Mouse (Mus musculus) small intestine, adult 2 months (tissue): ENCODE results near the gene Grk3. TPM values are rescaled to one million over a fixed set of nuclear protein-coding genes. Genes with fewer than 3 reads are reported as not detected.

Experiments used
- H3K27ac ChIP-seq: fragments of 200-500 bp; 2 replicates; pipeline ENCODE4 v1.5.1; 2012; ENCODE audit warnings: low read depth, low read length, control low read depth, inconsistent platforms; ENCODE audit not compliant: insufficient read depth
- H3K27me3 ChIP-seq: fragments of 200-500 bp; 2 replicates; pipeline ENCODE4 v1.6.1; 2012; ENCODE audit warnings: mild to moderate bottlenecking, moderate library complexity, low read length, inconsistent platforms; ENCODE audit not compliant: control insufficient read depth, insufficient read depth
- H3K36me3 ChIP-seq: fragments of 200-500 bp; 2 replicates; pipeline ENCODE4 v1.6.1; 2012; ENCODE audit warnings: mild to moderate bottlenecking, low read length, control low read depth, inconsistent platforms; ENCODE audit not compliant: control insufficient read depth, insufficient read depth
- H3K4me1 ChIP-seq: fragments of 200-500 bp; 2 replicates; pipeline ENCODE4 v1.6.1; 2012; ENCODE audit warnings: low read length, inconsistent platforms, mixed read lengths; ENCODE audit not compliant: control insufficient read depth, insufficient read depth, insufficient read length
- H3K4me3 ChIP-seq: fragments of 200-500 bp; 2 replicates; pipeline ENCODE4 v1.5.1; 2012; ENCODE audit warnings: low read depth, mild to moderate bottlenecking, control low read depth, inconsistent platforms, low read length, moderate library complexity
- CTCF ChIP-seq: fragments of 200-500 bp; IDR thresholded peaks from 2 replicates; pipeline ENCODE4 v1.5.1; 2012; ENCODE audit warnings: low read depth, mild to moderate bottlenecking, control low read depth, inconsistent platforms, low read length, moderate library complexity, mixed read lengths; ENCODE audit not compliant: insufficient replicate concordance, insufficient read length; ENCODE audit errors: extremely low read depth
- POLR2A ChIP-seq: fragments of 200-500 bp; IDR thresholded peaks from 2 replicates; pipeline ENCODE4 v1.6.1; 2012; ENCODE audit warnings: low read depth, mild to moderate bottlenecking, control low read depth, inconsistent platforms, low read length, moderate library complexity
- WGBS: fragments of 180-500 bp; shearing (Covaris S2); methylation state at CpG from one replicate; pipeline ENCODE4 v1.1.7; 2018; 5-methylcytosine and 5-hydroxymethylcytosine counted together
- polyA plus RNA-seq: library from polyadenylated mRNA; depleted of rRNA; stranded (reverse); fragments of >200 nt; gene quantifications from 2 replicates; pipeline ENCODE4 v1.2.3, GENCODE M21; 2012

The Grk3 gene
- polyA plus RNA-seq, 1 experiment, result 4.4 TPM

DNA sequence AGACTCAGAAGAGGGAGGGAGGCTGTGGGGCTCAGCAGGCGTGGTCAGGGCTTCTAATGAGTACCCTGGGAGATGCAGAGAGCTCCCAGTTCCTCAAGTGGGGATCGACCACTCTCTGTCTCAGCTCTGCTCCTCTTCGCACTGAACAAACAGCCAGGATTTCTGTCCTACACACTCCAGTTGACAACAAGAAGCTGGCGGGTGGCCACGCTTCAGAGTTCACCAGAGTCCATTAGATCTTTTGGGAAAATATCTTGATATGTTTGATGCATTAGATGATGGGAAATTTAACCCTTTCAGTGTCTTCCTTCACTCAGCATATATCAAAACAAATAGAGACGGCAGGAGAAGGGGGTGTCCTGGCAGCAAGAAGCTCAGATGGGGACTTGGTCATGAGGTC, 53.4 kb downstream of the Grk3 start:
- Histone ChIP-seq H3K27ac (peak overlapping the region; percentile 44; the same call in 1 of the 2 replicates), H3K4me3 (no peak overlapping the region), H3K4me1 (peaks cover 3% of the 10 kb centered on the region; the same call in 1 of the 2 replicates), H3K36me3 (peaks cover 3% of the 10 kb centered on the region), H3K27me3 (no peaks in the 10 kb centered on the region)
- 75% methylated on average over 6 of the region's 6 CpGs for WGBS
- no peak for TF ChIP-seq CTCF
- no peak for TF ChIP-seq POLR2A

- Histone ChIP-seq H3K4me3 (no peak overlapping the region), H3K36me3 (peaks cover 3% of the 10 kb centered on the region), H3K27ac (no peak overlapping the region), H3K4me1 (peaks cover 3% of the 10 kb centered on the region; the same call in 1 of the 2 replicates), H3K27me3 (no peaks in the 10 kb centered on the region)
- WGBS, result 61% methylated on average over 3 of the region's 3 CpGs
- TF ChIP-seq CTCF (no peak), POLR2A (no peak)
Measured at GRCm38 (mm10) chr5:112960911-112961310, 54.7 kb downstream of the Grk3 start.

DNA sequence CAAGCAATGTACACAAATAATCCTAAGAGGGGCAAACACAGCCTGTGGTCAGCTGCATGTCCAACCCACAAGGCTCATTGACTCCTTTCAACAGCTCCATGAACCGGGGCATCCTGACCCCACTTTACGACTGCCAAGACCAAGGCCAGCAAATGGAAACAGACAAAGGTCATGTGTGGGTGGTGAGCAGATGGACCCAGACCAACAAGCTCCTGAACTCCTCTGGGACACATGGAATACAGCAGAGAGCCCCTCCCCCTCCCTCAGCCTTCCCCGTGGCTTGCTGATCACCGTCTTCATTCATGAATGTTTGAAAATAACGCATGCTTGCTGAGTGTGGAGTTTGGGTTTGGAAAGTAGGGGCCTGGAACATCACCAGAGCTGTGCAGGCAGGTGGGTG, 57.3 kb downstream of the Grk3 start:
- WGBS, result 74% methylated on average over 5 of the region's 5 CpGs
- H3K27ac ChIP-seq, result no peak overlapping the region
- no peak overlapping the region for H3K4me3 ChIP-seq
- H3K27me3 ChIP-seq, result no peaks in the 10 kb centered on the region
- H3K4me1 ChIP-seq, result peaks cover 3% of the 10 kb centered on the region; the same call in 1 of the 2 replicates
- peaks cover 3% of the 10 kb centered on the region for H3K36me3 ChIP-seq
- no peak for TF ChIP-seq CTCF
- TF ChIP-seq POLR2A, result no peak

DNA sequence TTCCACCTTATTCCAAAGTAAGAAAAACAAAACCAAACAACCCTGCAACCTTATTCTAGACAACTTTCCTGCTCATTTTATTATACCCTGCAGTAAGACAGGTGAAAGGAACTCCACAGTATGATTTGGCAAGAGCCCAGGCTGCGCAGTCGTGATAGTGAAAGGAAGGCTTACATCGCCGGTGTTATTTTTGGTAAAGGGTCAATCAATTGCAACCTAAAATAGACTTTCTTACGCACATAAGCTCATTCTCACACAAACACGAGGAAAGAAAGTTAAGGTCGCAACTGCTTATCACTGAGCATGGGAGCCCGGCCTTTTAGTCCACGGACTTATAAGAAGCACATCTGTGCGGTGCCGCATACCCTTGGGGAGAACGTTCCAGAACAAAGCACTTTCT, 58.8 kb downstream of the Grk3 start:
- Histone ChIP-seq H3K4me1 (peaks cover 3% of the 10 kb centered on the region; the same call in 1 of the 2 replicates), H3K36me3 (peaks cover 3% of the 10 kb centered on the region), H3K4me3 (no peak overlapping the region), H3K27me3 (no peaks in the 10 kb centered on the region), H3K27ac (no peak overlapping the region)
- 65% methylated on average over 12 of the region's 12 CpGs for WGBS
- TF ChIP-seq POLR2A (no peak), CTCF (no peak)

DNA sequence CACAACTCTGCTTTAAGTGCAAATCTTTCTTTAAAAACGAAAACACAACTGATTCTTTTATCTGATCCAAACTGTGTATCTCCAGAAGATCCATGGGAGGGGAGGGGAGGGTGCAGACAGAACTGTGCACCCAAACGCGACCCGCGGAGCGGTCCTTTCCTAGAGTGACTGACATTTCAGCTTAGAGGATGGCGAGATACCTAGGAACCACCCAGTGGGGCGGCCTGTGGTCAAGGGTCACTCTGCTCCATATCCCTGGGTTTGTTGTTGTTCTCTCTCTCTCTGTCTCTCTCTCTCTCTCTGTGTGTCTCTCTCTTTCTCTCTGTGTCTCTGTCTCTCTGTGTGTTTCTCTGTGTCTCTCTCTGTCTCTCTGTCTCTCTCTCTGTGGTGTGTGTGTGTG, 59.2 kb downstream of the Grk3 start:
- H3K27me3 ChIP-seq, result no peaks in the 10 kb centered on the region
- H3K4me3 ChIP-seq, result no peak overlapping the region
- peaks cover 3% of the 10 kb centered on the region for H3K36me3 ChIP-seq
- no peak overlapping the region for H3K27ac ChIP-seq
- peaks cover 3% of the 10 kb centered on the region; the same call in 1 of the 2 replicates for H3K4me1 ChIP-seq
- WGBS, result 79% methylated on average over 8 of the region's 8 CpGs
- no peak for TF ChIP-seq CTCF
- TF ChIP-seq POLR2A, result no peak

DNA sequence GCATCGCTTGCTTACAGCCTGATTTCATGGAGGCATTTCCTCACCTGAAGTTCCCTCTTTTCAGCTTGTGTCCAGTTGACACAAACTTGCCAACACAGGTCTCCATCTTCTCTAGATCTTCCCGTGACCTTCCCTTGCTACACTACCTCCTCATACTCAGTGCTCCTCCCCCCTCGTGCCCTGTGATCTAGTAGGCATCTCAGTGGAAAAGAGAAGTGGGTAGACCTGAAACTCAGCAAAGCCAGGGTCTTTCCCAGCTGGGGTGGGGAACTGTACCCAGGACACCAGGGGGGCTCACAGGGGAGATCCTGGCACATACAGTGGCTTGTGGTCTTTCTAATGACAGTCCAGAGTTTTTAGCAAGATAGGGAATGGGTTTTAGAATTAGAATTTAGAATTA, 64.7 kb downstream of the Grk3 start:
- no peak overlapping the region for H3K4me3 ChIP-seq
- 78% methylated on average over 3 of the region's 3 CpGs for WGBS
- no peak for TF ChIP-seq POLR2A
- no peak for TF ChIP-seq CTCF
- H3K27me3 ChIP-seq, result no peaks in the 10 kb centered on the region
- no peaks in the 10 kb centered on the region for H3K36me3 ChIP-seq
- H3K4me1 ChIP-seq, result no peaks in the 10 kb centered on the region
- H3K27ac ChIP-seq, result no peak overlapping the region

GRCm38 (mm10) chr5:112945925-112946324, 69.7 kb downstream of the Grk3 start:
- Histone ChIP-seq H3K4me3 (no peak overlapping the region), H3K27ac (no peak overlapping the region), H3K36me3 (no peaks in the 10 kb centered on the region), H3K4me1 (no peaks in the 10 kb centered on the region), H3K27me3 (no peaks in the 10 kb centered on the region)
- TF ChIP-seq POLR2A (no peak), CTCF (no peak)
- 79% methylated on average over 7 of the region's 7 CpGs for WGBS
